Mouse (Mus musculus): ENCODE measurements around the gene Bivm.

Bivm gene

DNA sequence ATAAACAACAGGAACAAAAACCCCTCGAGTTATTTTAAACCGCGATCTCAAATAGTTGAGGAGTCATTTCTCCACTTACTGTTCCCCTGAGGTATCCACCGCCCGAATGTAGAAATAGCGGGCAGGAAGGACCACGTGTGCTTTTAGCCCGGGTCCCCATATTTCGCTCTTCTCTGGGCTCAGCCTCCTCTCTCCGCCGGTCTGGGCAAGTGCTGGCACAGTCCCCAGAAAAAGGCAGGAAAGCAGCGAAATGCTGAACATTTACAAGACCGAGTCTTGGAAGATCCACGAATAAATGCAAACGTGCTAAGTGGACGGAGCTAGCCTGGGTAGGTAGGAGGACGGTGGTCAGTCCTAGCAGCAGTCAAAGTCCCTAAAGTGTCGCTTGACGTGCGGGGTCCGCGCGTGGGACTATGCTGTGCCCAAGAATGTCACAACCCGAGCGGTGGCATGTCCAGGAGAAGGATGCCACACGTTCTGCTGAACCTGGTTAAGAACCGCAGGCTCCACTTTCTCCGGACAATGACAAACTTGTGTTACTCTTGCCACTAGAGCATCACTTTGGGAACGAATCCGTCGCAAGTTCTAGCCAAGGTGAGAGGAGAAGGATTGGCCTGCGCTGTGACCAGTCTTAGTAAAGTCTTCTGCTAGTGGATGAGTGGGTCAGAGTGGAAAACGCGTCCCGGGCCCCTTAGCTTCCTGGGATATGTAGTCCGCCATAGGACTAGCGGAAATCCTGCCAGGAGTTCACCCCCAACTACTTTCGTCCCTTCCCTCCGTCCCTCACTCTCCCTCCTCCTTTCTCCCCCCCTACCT lies at the start of gene Bivm, which contains the start of gene Kdelc1:
Bivm (plus strand) TSS at position 719 of the 816 bp plus-strand sequence.
Kdelc1 (minus strand) TSS at position 570 of the 816 bp plus-strand sequence.
- peak; percentile 86 for DNase-seq

DNA sequence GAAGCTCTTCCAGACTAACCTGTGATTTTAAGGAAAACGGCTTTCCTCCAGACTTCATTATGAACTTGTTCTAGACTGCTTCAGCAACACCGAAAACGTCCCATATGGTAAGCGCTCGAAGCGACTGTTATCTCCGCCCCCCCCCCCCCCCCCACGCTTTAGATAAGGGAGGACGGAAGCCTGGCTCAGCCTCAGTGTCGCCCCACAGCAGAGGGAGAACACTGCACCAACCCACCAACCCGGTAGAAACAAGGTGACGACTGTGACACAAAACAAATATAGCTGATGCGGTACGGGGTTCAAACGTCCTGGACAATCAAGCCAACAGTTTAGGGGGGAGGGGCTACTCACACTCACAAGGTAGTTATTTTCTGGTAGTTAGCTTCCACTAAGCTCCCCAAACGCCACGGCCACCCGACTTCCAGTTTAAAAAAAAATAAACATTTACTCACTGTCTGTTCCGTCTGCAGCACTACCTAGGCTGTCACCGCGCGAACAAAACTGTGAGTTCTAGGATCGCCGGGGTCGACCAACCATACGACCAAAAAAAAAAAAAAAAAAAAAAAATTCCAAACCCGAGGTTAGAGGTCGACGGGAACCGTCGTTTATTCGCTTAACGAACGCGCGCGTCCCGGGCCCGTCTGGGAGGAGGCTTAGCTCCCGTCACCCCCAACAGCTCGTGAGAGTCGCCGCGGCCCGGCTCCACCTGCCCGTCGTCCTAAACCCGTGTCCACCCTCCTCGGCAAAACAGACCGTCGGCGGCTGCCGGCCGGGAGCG lies 17.1 kb upstream of the Bivm start:
- DNase-seq, result peak; percentile 25

DNA sequence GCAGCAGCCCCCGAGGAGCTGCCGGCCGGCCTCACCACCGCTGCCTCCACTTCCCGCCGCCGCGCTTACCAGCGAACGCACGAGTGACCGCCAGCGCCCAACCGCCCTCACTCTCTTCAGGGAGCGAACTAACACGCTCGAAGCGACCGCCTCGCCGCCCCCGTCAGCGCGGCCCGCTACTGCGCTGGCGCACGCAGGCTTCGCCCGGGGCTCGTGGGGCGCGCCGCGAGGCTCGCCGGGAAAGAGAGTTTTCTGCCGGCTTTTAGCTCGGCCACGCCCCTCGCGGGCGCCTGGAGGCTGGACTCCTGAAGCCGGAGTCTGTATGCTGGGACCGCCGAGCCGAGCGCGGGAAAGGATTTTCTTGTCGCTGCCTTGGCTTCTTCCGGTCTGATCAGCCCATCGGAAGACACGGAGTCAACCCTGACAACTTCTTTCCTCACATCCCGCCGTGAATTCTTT lies 16.5 kb upstream of the Bivm start, which contains the start of gene Tex30:
Tex30 (minus strand) TSS at position 183 of the 459 bp plus-strand sequence.
- DNase-seq, result peak; percentile 89

DNA sequence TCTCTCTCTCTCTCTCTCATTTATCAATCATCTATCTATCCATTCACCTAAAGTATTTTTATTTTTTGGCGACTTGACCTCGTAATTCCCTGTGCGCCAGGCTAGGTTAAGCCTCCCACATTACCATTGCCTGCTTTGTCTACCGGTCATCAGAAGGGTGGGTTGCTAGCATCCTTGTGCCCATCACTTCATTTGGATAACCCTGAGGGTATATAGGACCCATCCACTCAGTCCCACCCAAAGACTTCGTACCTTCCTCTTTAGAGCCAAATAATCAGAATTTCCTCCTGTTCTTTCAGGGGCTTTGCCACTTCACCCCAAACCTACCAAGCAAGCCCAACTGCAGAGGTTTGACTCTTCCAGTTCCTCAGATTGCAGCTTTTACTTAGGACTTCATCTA lies 15.8 kb upstream of the Bivm start:
- DNase-seq, result no peak

DNA sequence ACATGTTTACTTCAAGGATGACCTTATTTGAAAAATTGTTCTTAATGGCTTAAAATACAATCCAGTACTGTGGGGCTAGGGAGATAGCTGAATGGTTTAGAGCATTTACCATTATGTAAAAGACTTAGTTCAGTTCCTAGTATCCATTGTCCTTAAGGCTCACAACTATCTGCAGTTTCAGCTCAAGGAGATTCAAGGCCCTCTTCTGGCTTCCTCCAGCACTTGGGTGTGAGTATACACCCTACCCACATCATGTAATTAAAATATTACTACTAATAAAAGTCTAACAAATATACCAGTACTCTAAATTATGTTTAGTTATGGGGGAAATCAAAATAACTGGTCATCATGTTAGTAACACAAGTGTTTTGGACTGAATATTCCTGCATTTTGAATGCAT lies 1.2 kb upstream of the Bivm start:
- no peak for DNase-seq

DNA sequence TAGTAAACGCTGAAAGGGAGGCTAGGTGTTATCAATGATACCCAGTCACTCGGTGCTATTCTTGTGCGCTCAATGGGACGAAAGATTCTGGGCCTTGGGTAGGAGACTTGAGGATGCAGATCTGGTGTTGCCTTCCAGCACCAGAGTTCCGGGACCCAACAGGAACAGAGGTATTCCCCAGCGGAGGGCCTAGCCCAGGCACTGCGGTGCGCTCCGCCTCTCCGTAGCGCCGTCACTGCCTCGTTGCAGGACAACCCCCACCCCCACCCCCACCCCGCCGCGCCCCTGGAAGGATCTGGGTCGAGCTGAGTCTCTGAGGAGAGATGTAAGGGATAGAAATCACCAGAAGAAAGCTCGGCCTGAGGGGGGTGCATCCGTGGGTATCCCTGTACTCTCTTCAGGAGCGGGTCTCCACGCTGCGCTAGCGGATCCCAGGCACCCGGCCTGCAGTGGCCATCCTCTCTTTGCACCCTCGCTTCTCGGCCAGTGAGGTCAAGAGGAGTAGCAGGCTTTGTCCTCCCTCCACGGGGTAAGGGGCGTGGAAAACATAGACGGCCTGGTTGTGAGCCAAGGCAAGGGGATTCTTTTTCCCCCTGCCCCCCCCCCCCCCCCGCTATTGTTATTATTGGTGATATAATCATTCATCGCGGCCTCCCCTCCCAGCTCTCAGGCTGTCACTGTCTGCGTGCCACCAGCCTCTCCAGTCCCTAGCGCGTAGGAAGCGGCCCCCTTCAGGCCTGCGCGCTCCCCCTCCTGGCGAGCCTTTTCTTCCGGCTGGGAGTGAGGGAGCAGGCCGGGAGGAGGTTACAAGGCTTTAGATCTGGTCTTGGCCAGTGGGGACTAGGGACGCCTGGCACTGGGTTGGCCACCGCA lies 680 bp downstream of the Bivm start:
- DNase-seq, result peak; percentile 78

DNA sequence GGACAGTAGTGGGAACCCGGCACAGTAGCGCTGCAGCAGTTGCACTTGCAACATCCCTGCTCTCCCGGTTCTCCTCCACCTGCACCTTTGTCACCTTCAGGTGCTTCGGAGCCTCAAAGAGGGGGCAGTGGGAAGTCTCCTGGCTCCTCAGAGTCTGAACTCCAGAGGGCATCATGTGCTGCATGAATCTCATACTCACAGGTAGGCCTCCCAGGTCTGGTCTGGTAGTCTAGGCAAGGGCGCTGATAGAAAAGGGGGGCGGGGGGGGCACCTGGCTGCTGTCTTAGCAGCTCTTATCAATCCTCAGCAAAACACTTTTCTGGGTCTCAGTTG lies 1.3 kb downstream of the Bivm start:
- DNase-seq, result no peak

DNA sequence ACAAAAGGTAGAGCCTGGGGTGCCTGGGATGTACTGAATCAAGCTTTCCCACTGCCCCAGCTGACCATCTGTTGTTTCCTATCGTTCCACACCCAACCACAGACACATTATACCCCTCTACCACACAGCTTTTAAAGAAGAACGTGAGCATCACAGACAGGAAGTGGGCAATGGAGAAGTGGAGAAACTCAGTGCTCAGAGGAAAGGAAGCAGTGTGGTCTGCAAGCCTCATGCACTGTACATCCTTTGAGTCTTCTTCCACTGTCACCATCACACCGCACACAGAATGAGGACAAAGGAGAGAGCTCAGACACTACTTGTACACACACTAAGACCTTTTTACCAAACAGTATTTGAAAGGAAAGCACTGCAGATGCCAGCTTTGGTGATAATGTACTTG lies 3.5 kb downstream of the Bivm start:
- DNase-seq, result no peak

DNA sequence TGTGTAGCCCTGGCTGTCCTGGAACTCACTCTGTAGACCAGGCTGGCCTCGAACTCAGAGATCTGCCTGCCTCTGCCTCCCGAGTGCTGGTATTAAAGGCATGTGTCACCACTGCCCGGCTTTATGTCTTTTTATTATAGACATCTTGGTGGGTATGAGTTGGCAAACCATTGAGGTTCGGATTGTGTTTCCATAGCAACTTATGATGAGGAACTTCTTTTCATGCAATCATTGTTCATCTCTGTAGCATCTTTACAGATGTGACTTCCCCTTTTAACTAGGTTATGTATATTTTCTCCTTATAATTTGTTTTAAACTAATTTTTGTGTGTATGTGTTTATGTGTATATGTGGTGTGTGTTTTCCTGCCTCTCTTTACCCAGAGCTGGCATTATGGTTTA lies 6.8 kb downstream of the Bivm start:
- no peak for DNase-seq

DNA sequence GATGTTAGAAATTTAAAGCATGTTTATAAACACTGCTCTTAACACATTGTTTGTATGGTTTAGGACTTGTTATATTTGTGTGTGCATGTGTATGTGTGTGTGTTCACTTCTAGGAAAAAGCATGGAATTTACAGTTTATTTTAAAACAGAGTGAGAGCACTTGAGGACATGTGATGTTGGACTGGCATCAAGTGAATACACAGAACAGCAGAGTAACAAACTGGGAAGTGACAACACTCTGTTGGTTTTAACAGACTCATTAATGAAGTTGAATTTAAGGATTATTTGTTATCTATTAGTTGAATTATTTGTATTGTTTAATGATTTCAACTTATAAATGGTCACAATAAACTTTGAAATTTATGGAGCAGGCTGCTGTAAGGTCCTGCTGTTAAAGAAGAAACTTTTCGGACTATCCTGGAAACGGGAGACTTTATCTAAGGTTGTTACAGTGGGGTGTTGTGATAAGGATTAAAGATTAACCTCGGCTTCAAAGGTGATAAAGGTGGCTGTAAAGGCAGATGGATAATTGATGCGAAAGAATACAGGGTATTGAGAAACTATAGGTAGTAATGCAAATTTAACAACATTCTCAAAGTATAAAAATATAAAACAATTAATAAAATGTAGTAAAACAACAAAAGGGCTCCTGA lies 11.3 kb downstream of the Bivm start:
- no peak for DNase-seq

DNA sequence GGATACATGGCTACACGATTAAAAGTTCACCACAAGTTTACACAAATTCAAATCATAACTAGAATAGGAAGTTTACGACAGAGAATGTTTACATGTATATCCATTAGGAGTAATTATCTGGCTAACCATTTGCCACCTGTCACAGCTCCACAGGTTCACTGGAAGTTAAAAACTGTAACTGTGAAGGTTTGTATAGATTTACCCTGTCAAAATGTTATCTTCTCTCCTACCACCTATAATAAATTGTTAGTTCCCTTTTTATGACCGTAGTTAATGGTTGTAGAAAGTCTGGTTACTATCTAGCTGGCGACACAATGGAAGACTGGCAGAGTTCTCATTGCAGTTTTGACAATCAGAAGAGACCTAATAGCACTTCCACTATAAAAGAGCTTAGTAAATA lies 21.5 kb downstream of the Bivm start:
- DNase-seq, result no peak

DNA sequence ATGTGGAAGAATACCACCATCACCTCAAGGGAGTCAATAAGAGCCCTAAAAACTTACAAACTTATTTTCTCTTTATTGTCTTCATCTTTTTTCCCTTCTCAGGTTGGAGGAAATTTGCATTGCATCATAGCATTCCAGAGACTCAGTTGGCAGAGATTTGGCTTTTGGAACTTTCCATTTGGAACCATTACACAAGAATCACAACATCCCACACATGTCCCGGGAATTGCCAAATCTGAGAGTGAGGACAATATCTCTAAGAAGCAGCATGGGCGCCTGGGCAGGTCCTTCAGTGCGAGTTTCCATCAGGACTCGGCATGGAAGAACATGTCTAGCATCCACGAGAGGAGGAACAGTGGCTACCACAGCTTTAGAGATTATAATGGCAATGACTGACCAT lies 24.0 kb downstream of the Bivm start:
- no peak for DNase-seq

DNA sequence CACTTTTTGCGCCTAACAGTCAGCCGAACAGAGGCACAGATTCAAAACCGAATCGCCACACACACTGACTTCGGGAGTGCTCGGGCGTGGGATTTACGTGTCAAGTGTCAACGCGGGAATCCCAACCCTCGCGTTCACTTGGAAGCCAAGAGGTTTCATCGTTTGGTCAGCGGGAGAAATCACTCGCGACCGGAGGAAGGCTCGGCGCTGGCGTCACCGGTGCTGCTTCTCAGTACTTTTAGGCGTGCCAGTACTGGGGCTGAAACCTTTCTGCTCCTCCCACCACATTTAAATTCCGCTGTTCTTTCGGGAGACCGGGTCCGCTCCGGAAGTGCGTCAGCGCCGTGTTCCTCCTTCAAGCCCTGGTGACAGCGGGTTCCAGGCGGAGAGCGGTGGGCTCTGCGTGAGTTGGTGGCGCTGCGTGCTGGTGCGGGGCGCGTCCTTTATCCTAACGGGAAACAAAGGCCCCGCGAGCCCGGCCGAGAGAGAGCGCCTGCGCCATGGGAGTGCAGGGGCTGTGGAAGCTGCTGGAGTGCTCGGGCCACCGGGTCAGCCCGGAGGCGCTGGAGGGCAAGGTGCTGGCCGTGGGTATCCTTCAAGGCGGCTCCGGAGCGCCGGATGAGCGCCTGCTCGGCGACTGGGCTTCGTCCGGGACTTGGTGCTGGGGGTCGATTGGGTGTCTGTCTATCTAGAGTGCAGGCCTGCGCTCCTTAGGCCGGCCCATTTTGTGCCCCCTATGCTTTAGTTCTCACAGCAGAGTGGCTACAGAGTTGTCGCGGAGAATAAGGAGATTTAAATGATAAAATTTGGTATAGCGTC lies 29.0 kb downstream of the Bivm start, which contains the start of gene Ercc5:
Ercc5 (plus strand) TSS at position 182 of the 819 bp plus-strand sequence.
- DNase-seq, result peak; percentile 72

DNA sequence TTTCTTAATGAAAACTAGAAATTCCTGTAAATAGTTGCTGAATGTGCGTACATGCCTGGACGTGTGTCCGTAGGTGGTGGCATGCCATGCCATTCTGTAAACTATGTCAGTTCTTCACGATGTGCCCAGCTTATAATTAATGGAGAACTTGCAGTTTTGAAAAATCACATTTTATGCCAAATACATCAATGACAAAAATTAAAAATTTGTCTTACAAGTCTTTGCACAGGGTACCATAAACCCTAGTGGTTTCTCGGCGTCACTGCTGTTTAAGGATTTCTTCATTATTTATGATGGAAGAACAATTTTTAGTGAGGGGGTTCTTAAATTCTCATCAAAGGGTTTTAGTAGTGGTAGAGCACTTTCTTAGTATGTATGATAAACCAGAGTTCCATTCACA lies 29.9 kb downstream of the Bivm start:
- no peak for DNase-seq

DNA sequence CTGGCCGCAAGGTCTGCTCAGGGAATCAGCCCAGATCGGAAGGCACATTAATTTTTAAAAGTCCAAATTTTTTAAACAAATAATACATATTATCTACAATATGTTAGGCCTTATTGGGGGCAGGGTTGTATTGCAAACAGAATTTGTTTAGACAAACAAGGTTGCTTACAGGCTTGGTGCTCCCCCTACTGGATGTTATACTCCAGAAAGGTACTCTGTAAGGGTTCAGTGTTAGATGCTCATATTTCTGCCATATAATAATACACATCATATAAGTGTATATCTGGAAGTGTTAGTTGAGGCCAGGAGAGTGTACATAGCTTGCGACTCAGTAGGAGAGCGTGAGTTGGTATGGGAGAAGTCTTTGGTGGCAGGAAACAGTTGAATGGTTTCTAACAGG lies 36.5 kb downstream of the Bivm start:
- DNase-seq, result no peak

DNA sequence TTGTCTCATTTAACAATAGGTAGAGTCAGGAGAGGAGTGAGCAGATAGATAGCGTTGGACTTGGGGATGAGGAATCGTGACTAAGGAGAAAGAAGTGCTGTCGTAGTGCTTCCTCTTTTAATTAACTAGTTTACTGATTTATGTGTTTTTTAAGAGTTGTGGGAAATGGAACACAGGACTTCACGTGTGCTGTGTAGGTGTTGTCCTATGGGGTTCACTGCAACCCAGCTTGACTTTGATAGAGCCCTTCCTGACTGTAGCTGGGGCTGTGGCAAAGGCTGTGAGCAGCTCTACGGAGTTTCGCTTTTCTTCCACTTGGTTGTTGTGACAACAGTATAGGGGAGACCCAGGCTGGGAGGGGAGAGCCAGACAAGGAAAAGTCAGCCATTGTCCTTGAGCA lies 39.6 kb downstream of the Bivm start:
- no peak for DNase-seq

DNA sequence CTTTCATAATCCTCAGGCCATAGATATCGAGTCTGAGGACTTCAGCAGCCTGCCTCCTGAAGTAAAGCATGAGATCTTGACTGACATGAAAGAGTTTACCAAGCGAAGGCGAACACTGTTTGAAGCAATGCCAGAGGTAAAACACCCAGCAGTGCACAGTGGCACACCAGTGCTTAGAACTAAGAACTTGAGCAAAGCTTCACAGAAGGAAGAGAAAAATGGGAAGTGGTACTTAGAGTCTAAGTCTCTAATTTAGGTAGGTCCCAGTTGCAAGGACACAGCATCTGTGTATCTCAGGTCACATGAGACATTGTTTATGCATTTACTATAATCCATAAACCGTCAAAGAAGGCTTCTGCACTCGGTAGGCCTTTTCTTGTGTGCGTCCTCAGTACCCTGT lies 43.1 kb downstream of the Bivm start:
- no peak for DNase-seq

DNA sequence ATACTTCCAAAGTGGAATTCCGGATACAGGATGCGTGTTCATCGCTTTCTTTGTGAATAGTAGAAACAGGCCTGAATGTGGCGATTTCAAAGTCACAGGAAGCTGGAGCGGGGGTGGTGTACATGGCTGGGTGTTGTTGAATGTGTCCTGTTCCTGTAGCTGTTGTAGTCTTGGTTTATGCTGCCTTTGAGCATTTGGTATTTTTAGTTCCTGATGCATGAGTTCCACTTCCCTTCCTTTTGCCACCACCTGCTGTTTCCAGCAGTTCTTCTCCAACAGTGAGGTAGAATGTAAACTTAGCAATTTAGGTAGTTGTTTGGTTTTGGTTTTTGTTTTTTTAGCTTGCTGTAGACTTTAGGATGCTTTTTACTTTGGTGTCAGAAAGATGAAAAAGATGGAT lies 43.6 kb downstream of the Bivm start:
- DNase-seq, result no peak

DNA sequence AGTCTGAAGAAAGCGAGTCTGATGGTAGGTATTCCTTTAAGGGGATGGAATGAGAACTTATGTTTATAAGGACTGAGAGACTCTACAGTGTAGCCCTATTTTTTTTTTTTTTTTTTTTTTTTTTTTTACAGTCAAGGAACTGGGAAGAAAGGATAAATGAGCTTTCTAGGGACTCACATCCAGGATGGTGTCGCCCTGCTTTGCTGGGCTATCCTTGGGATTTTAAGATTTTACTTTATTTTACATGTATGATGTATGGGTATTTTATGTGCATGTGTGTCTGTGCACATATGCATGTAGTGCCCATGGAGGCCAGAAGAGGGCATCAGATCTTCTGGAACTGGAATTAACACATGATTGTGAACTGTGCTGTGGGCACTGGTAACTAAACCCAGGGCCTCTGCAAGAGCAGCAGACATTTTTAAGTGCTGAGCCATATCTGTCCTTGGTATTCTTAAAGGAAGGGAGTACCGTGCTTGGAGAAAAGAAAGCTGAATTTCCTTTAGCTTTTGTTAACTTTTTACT lies 49.2 kb downstream of the Bivm start:
- DNase-seq, result no peak

DNA sequence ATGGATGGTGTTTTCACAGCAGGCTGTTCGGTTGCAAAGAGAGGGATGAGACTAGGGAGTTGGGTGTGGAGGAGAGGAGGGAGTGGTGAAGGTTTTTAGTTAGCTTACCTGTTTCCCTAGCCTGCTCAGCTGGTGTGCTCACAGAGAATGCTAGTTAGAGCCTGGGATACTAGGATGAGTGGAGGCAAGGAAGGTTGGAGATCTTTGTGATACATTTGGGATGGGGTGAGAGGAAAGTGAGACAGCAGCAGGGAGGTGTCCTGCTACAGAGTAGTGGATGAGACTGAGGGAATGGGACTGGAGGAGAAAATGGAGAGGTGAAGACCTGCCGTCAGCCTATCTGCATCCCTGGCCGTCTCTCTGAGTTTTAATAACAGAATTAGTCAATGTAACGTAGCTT lies 53.9 kb downstream of the Bivm start:
- DNase-seq, result no peak

DNA sequence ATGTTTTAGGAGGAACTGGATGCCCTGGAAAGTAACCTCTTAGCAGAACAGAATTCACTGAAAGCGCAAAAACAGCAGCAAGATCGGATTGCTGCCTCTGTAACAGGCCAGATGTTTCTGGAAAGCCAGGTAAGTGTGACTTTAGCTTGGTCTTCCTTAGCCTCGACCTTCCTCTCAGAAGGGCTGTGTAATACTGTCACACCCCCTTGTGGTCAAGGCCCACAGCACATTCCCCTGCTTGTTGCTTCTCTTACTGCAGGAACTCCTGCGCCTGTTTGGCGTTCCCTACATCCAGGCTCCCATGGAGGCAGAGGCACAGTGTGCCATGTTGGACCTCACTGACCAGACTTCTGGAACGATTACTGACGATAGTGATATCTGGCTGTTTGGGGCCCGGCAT lies 55.1 kb downstream of the Bivm start:
- DNase-seq, result no peak

All from cerebellum, adult 8-10 months (tissue).